Mouse (Mus musculus) MEL (cell line): ENCODE data around the gene Rgs8. TPM values are rescaled to one million over a fixed set of nuclear protein-coding genes. Genes with fewer than 3 reads are reported as not detected.

ENCODE experiments used
- DNase-seq: peaks from one replicate; pipeline ENCODE4 v3.0.0; 2011; ENCODE audit warnings: low read depth, low spot score
- H3K27ac ChIP-seq: 2 replicates; pipeline ENCODE4 v1.5.1; 2012; ENCODE audit warnings: low read depth, mild to moderate bottlenecking, control low read depth, low read length, moderate library complexity; ENCODE audit not compliant: control insufficient read depth
- H3K27me3 ChIP-seq, 2 experiments: fragments of 150-350 bp in 1 of 2; sonication (generic) in 1 of 2; 2 replicates each; pipeline ENCODE4 v1.6.1; 2012; ENCODE audit warnings: low read length in 2 of 2, mild to moderate bottlenecking in 2 of 2, improper control_type of control experiment in 1 of 2, moderate library complexity in 1 of 2; ENCODE audit not compliant: insufficient read depth in 2 of 2, control insufficient read depth in 1 of 2
- H3K36me3 ChIP-seq, 2 experiments: 2 replicates each; pipeline ENCODE4 v1.6.1; 2012 to 2014; ENCODE audit warnings: low read length in 2 of 2, improper control_type of control experiment in 1 of 2, inconsistent platforms in 1 of 2, mild to moderate bottlenecking in 1 of 2; ENCODE audit not compliant: insufficient read depth in 2 of 2, control insufficient read depth in 1 of 2
- H3K4me1 ChIP-seq, 2 experiments: fragments of 150-350 bp in 1 of 2; sonication (generic) in 1 of 2; 2 replicates each; pipeline ENCODE4 v1.6.1; 2012; ENCODE audit warnings: low read length in 2 of 2, improper control_type of control experiment in 1 of 2, mild to moderate bottlenecking in 1 of 2; ENCODE audit not compliant: insufficient read depth in 2 of 2, control insufficient read depth in 1 of 2
- H3K4me3 ChIP-seq, 2 experiments: fragments of 150-350 bp in 1 of 2; sonication (generic) in 1 of 2; 2 replicates each; pipeline ENCODE4 v1.5.1; 2012; ENCODE audit warnings: low read depth in 2 of 2, low read length in 2 of 2, mild to moderate bottlenecking in 2 of 2, moderate library complexity in 2 of 2, control low read depth in 1 of 2, improper control_type of control experiment in 1 of 2; ENCODE audit not compliant: control insufficient read depth in 1 of 2, insufficient read depth in 1 of 2
- H3K79me2 ChIP-seq: 2 replicates; pipeline ENCODE4 v1.6.1; 2012; ENCODE audit warnings: mild to moderate bottlenecking, low read length, moderate library complexity; ENCODE audit not compliant: control insufficient read depth, poor library complexity, insufficient read depth
- H3K9ac ChIP-seq: 2 replicates; pipeline ENCODE4 v1.6.1; 2012; ENCODE audit warnings: low read depth, mild to moderate bottlenecking, control low read depth, low read length, moderate library complexity; ENCODE audit not compliant: control insufficient read depth, poor library complexity, severe bottlenecking
- H3K9me3 ChIP-seq: fragments of 150-350 bp; sonication (generic); replicated peaks from 2 replicates; pipeline ENCODE4 v1.6.1; 2012; ENCODE audit warnings: mild to moderate bottlenecking, low read length, improper control_type of control experiment, moderate library complexity; ENCODE audit not compliant: insufficient read depth
- CTCF ChIP-seq, 3 experiments: IDR thresholded peaks in 2 of 3; conservative IDR thresholded peaks in 1 of 3; 2 replicates each; pipeline ENCODE4 v1.5.1; 2011 to 2012; ENCODE audit warnings: low read length in 3 of 3, low read depth in 2 of 3, mild to moderate bottlenecking in 2 of 3, improper control_type of control experiment in 1 of 3, inconsistent platforms in 1 of 3, mixed read lengths in 1 of 3, moderate library complexity in 1 of 3; ENCODE audit not compliant: control insufficient read depth in 1 of 3, insufficient read depth in 1 of 3, poor library complexity in 1 of 3, severe bottlenecking in 1 of 3
- E2F4 ChIP-seq: IDR thresholded peaks from 2 replicates; pipeline ENCODE4 v1.6.1; 2011; ENCODE audit warnings: low read depth, low read length, improper control_type of control experiment, borderline replicate concordance
- ELF1 ChIP-seq: IDR thresholded peaks from 2 replicates; pipeline ENCODE4 v1.6.1; 2014; ENCODE audit warnings: low read depth, mild to moderate bottlenecking, inconsistent platforms, low read length, improper control_type of control experiment, moderate library complexity
- ETS1 ChIP-seq: IDR thresholded peaks from 2 replicates; pipeline ENCODE4 v1.6.1; 2012; ENCODE audit warnings: low read depth, mild to moderate bottlenecking, inconsistent platforms, low read length, improper control_type of control experiment, moderate library complexity
- JUND ChIP-seq: IDR thresholded peaks from 2 replicates; pipeline ENCODE4 v1.6.1; 2011; ENCODE audit warnings: low read depth, mild to moderate bottlenecking, improper control_type of control experiment, low read length
- KAT2A ChIP-seq: conservative IDR thresholded peaks from 2 replicates; pipeline ENCODE4 v1.6.1; 2012; ENCODE audit warnings: low read depth, low read length, improper control_type of control experiment, inconsistent platforms
- MAFK ChIP-seq: IDR thresholded peaks from 2 replicates; pipeline ENCODE4 v1.6.1; 2011; ENCODE audit warnings: low read depth, mild to moderate bottlenecking, low read length, improper control_type of control experiment, borderline replicate concordance
- MAX ChIP-seq: IDR thresholded peaks from 2 replicates; pipeline ENCODE4 v1.6.1; 2011; ENCODE audit warnings: low read length, improper control_type of control experiment
- MAZ ChIP-seq: IDR thresholded peaks from 2 replicates; pipeline ENCODE4 v1.6.1; 2012; ENCODE audit warnings: low read depth, mild to moderate bottlenecking, inconsistent platforms, low read length, improper control_type of control experiment
- MXI1 ChIP-seq: IDR thresholded peaks from 2 replicates; pipeline ENCODE4 v1.6.1; 2011; ENCODE audit warnings: mild to moderate bottlenecking, low read depth, low read length, improper control_type of control experiment
- NELFE ChIP-seq: IDR thresholded peaks from 2 replicates; pipeline ENCODE4 v1.6.1; 2011; ENCODE audit warnings: low read depth, low read length, improper control_type of control experiment
- NRF1 ChIP-seq: IDR thresholded peaks from 2 replicates; pipeline ENCODE4 v1.6.1; 2014; ENCODE audit warnings: low read depth, mild to moderate bottlenecking, inconsistent platforms, low read length, improper control_type of control experiment, moderate library complexity; ENCODE audit not compliant: poor library complexity, insufficient read depth, severe bottlenecking
- RAD21 ChIP-seq: IDR thresholded peaks from 2 replicates; pipeline ENCODE4 v1.6.1; 2011; ENCODE audit warnings: mild to moderate bottlenecking, low read depth, low read length, improper control_type of control experiment
- SIN3A ChIP-seq: IDR thresholded peaks from 2 replicates; pipeline ENCODE4 v1.6.1; 2012; ENCODE audit warnings: low read length, improper control_type of control experiment, inconsistent platforms
- TCF12 ChIP-seq: IDR thresholded peaks from 2 replicates; pipeline ENCODE4 v1.6.1; 2014; ENCODE audit warnings: low read depth, mild to moderate bottlenecking, inconsistent platforms, low read length, improper control_type of control experiment, moderate library complexity
- ZC3H11A ChIP-seq: IDR thresholded peaks from 2 replicates; pipeline ENCODE4 v1.6.1; 2012; ENCODE audit warnings: low read depth, mild to moderate bottlenecking, inconsistent platforms, low read length, improper control_type of control experiment
- ZKSCAN1 ChIP-seq: IDR thresholded peaks from 2 replicates; pipeline ENCODE4 v1.6.1; 2012; ENCODE audit warnings: low read depth, mild to moderate bottlenecking, inconsistent platforms, low read length, improper control_type of control experiment, moderate library complexity
- ZNF384 ChIP-seq: IDR thresholded peaks from 2 replicates; pipeline ENCODE4 v1.6.1; 2012; ENCODE audit warnings: low read depth, mild to moderate bottlenecking, inconsistent platforms, low read length, improper control_type of control experiment
- polyA plus RNA-seq, 2 experiments: library from polyadenylated mRNA; stranded (reverse) in 1 of 2; unstranded in 1 of 2; fragments of >175 nt in 1 of 2; fragments of >200 nt in 1 of 2; gene quantifications; 2 replicates each; pipeline versions ENCODE4 v1.2.1 to v1.2.4; 2012; ENCODE audit warnings: low replicate concordance in 2 of 2, low read depth in 1 of 2; ENCODE audit not compliant: insufficient read length in 2 of 2, insufficient read depth in 1 of 2, missing spikeins in 1 of 2
- total RNA-seq: library from RNA; depleted of rRNA; stranded (reverse); fragments of 300-350 nt; gene quantifications from 2 replicates; pipeline ENCODE4 v1.2.3, GENCODE M21; 2012

The Rgs8 gene
- total and polyA plus RNA-seq, 3 experiments, result not detected

GRCm38 (mm10) chr1:153694372-153695120 is 41.7 kb downstream of the Rgs8 start:
- H3K4me3 ChIP-seq, result no peak overlapping the region
- no peaks in the 10 kb centered on the region for H3K9me3 ChIP-seq
- DNase-seq, result no peak
- TF ChIP-seq TCF12 (no peak), RAD21 (no peak), MAFK (no peak), MAZ (no peak), ZKSCAN1 (no peak), JUND (no peak), SIN3A (no peak), NRF1 (no peak), ZC3H11A (no peak), E2F4 (no peak), KAT2A (no peak), CTCF (IDR thresholded peaks at IDR 0.05 in 2 of 3, conservative IDR thresholded peaks at IDR 0.05 in 1 of 3; ENCODE audit: control insufficient read depth in 1 of 3, insufficient read depth in 1 of 3, low read depth in 2 of 3, low read length in 3 of 3, poor library complexity in 1 of 3, severe bottlenecking in 1 of 3) (no peak)
- H3K4me1 ChIP-seq, result no peaks in the 10 kb centered on the region
- no peak overlapping the region for H3K27ac ChIP-seq
- H3K36me3 ChIP-seq, result no peaks in the 10 kb centered on the region
- H3K9ac ChIP-seq, result no peak overlapping the region
- no peaks in the 10 kb centered on the region for H3K27me3 ChIP-seq
- H3K79me2 ChIP-seq, result no peaks in the 10 kb centered on the region

DNA sequence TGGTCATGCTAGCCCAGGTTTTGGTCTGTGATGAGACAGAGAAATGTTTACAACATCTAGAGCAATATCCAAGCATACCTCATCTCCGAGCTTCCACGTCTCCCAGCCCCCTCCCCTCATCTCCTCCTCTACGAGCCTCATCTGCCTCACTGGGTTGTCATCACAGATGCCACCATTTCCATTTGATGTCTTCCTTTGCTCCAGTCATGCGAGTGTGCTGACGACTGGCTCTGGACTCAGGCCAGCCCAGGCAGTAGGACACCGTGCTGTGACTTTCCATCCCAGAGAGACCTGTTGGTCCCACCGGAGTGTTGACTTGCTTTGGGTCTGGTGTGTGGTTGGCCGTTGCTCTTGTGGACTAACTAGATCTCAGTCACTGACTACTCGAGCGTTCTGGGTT is 42.6 kb downstream of the Rgs8 start:
- no peak overlapping the region for H3K27ac ChIP-seq
- H3K36me3 ChIP-seq, result no peaks in the 10 kb centered on the region
- no peak for DNase-seq
- H3K79me2 ChIP-seq, result no peaks in the 10 kb centered on the region
- H3K27me3 ChIP-seq, result no peaks in the 10 kb centered on the region
- no peak for TF ChIP-seq NRF1
- TF ChIP-seq, all 39 proteins: peak for 0
- no peak overlapping the region for H3K4me3 ChIP-seq
- H3K4me1 ChIP-seq, result no peaks in the 10 kb centered on the region
- H3K9me3 ChIP-seq, result no peaks in the 10 kb centered on the region
- H3K9ac ChIP-seq, result no peak overlapping the region

- TF ChIP-seq ZNF384, result no peak
- TF ChIP-seq NELFE, result no peak
- TF ChIP-seq ELF1, result no peak
- TF ChIP-seq ETS1, result no peak
- TF ChIP-seq CTCF (IDR thresholded peaks at IDR 0.05 in 2 of 3, conservative IDR thresholded peaks at IDR 0.05 in 1 of 3; ENCODE audit: control insufficient read depth in 1 of 3, insufficient read depth in 1 of 3, low read depth in 2 of 3, low read length in 3 of 3, poor library complexity in 1 of 3, severe bottlenecking in 1 of 3), result no peak
- TF ChIP-seq MXI1, result no peak
- TF ChIP-seq MAX, result no peak
- H3K27ac ChIP-seq, result no peak overlapping the region
- no peaks in the 10 kb centered on the region for H3K79me2 ChIP-seq
- H3K4me1 ChIP-seq, result no peaks in the 10 kb centered on the region
- no peak for DNase-seq
- H3K4me3 ChIP-seq, result no peak overlapping the region
- no peak overlapping the region for H3K9ac ChIP-seq
- no peaks in the 10 kb centered on the region for H3K27me3 ChIP-seq
- H3K36me3 ChIP-seq, result no peaks in the 10 kb centered on the region
- H3K9me3 ChIP-seq, result no peaks in the 10 kb centered on the region
Measured at GRCm38 (mm10) chr1:153696093-153696492, 43.3 kb downstream of the Rgs8 start.
